Mouse (Mus musculus) myocyte (in vitro differentiated cells): ENCODE measurements at regions not wholly inside any gene's neighbourhood (a gene's known extent, or its start where the extent isn't known, plus 50 kb on each side); places are given as distances from the start of the nearest gene placed in this dataset.

Experiments used
- MYOD1 ChIP-seq, 3 experiments: IDR thresholded peaks; one replicate each; pipeline ENCODE4 v1.6.1; 2011; ENCODE audit warnings: control low read depth in 2 of 3, low read depth in 2 of 3, mild to moderate bottlenecking in 2 of 3, moderate library complexity in 1 of 3; ENCODE audit not compliant: insufficient read length in 2 of 3, control insufficient read depth in 1 of 3
- MYOG ChIP-seq, 3 experiments: IDR thresholded peaks; one replicate each; pipeline ENCODE4 v1.6.1; 2011; ENCODE audit warnings: control low read depth in 2 of 3, low read depth in 2 of 3, mild to moderate bottlenecking in 2 of 3; ENCODE audit not compliant: insufficient read length in 2 of 3, control insufficient read depth in 1 of 3, insufficient read depth in 1 of 3
- POLR2A ChIP-seq: IDR thresholded peaks from one replicate; pipeline ENCODE4 v1.6.1; 2011; ENCODE audit warnings: low read depth, mild to moderate bottlenecking, control low read depth, moderate library complexity; ENCODE audit not compliant: insufficient read length
- POLR2AphosphoS2 ChIP-seq: IDR thresholded peaks from one replicate; pipeline ENCODE4 v1.6.1; 2011; ENCODE audit warnings: low read depth, control low read depth; ENCODE audit not compliant: insufficient read length
- USF1 ChIP-seq: IDR thresholded peaks from one replicate; pipeline ENCODE4 v1.6.1; 2011; ENCODE audit warnings: low read depth, mild to moderate bottlenecking, control low read depth, moderate library complexity

- TF ChIP-seq POLR2AphosphoS2: no peak
- TF ChIP-seq POLR2A: no peak
- TF ChIP-seq USF1: no peak
- no peak for TF ChIP-seq MYOD1 (IDR thresholded peaks at IDR 0.05; ENCODE audit: control insufficient read depth in 1 of 3, insufficient read length in 2 of 3, low read depth in 2 of 3)
- no peak for TF ChIP-seq MYOG (IDR thresholded peaks at IDR 0.05; ENCODE audit: control insufficient read depth in 1 of 3, insufficient read depth in 1 of 3, insufficient read length in 2 of 3, low read depth in 2 of 3)
These were observed 85.0 kb upstream of the Lgalsl start for GRCm38 (mm10) chr11:20915687-20916432.
